Mouse (Mus musculus) cerebellum, adult 9-11 months (tissue): ENCODE measurements around the gene Sys1.
A peak's percentile ranks its signal among the peaks of the same experiment; 100 is the strongest.

Experiments
- DNase-seq: peaks from one replicate; pipeline ENCODE4 v3.0.0; 2022

The Sys1 gene

GRCm38 (mm10) chr2:164435216-164436090 lies 21.3 kb upstream of the Sys1 start:
- no peak for DNase-seq

- no peak for DNase-seq
Observed at GRCm38 (mm10) chr2:164436215-164436913, 20.4 kb upstream of the Sys1 start.

- no peak for DNase-seq
Observed at GRCm38 (mm10) chr2:164436961-164437360, 19.8 kb upstream of the Sys1 start.

- DNase-seq, result no peak
Observed at GRCm38 (mm10) chr2:164437710-164438109, 19.1 kb upstream of the Sys1 start.

- DNase-seq, result no peak
Observed at GRCm38 (mm10) chr2:164438257-164438656, 18.5 kb upstream of the Sys1 start.

GRCm38 (mm10) chr2:164439001-164439421 lies 17.8 kb upstream of the Sys1 start:
- peak; percentile 45 for DNase-seq

- no peak for DNase-seq
Observed at GRCm38 (mm10) chr2:164440314-164440713, 16.4 kb upstream of the Sys1 start.

GRCm38 (mm10) chr2:164441155-164441554 lies 15.6 kb upstream of the Sys1 start:
- DNase-seq, result no peak

- no peak for DNase-seq
Observed at GRCm38 (mm10) chr2:164441731-164442130, 15.0 kb upstream of the Sys1 start.

- no peak for DNase-seq
Observed at GRCm38 (mm10) chr2:164442315-164443050, 14.3 kb upstream of the Sys1 start.

GRCm38 (mm10) chr2:164443051-164443437 lies 13.7 kb upstream of the Sys1 start:
- peak; percentile 35 for DNase-seq

- DNase-seq, result no peak
Observed at GRCm38 (mm10) chr2:164443460-164444000, 13.2 kb upstream of the Sys1 start, which contains the start of gene Sdc4. Sdc4 (minus strand) TSS chr2:164443887.

GRCm38 (mm10) chr2:164444701-164445100 lies 12.1 kb upstream of the Sys1 start:
- no peak for DNase-seq

GRCm38 (mm10) chr2:164445399-164446085 lies 11.2 kb upstream of the Sys1 start:
- no peak for DNase-seq

- no peak for DNase-seq
Observed at GRCm38 (mm10) chr2:164446086-164446469, 10.7 kb upstream of the Sys1 start.

GRCm38 (mm10) chr2:164448140-164448539 lies 8.6 kb upstream of the Sys1 start:
- DNase-seq, result no peak

- DNase-seq, result no peak
Observed at GRCm38 (mm10) chr2:164448921-164449320, 7.8 kb upstream of the Sys1 start.

GRCm38 (mm10) chr2:164449341-164450042 lies 7.3 kb upstream of the Sys1 start:
- no peak for DNase-seq

GRCm38 (mm10) chr2:164452000-164452676 lies 4.6 kb upstream of the Sys1 start:
- DNase-seq, result no peak

- no peak for DNase-seq
Observed at GRCm38 (mm10) chr2:164453047-164453757, 3.6 kb upstream of the Sys1 start.
